Mouse (Mus musculus): ENCODE measurements around the gene Kif19a. TPM values are rescaled to one million over a fixed set of nuclear protein-coding genes. Genes with fewer than 3 reads are reported as not detected.

Kif19a gene
- polyA plus RNA-seq, 1 experiment from 2014 or later, result 0.11 TPM

GRCm38 (mm10) chr11:114797981-114798380 lies 32.8 kb downstream of the Kif19a start:
- 64% methylated on average over 3 of the region's 3 CpGs for WGBS (ENCODE audit: insufficient replicate concordance)

GRCm38 (mm10) chr11:114798624-114799023 lies 33.4 kb downstream of the Kif19a start, which contains the start of gene Gpr142:
Gpr142 (plus strand) TSS chr11:114798924.
- TF ChIP-seq CTCF (IDR thresholded peaks at IDR 0.05; ENCODE audit: low read depth), result no peak
- TF ChIP-seq EP300 (IDR thresholded peaks at IDR 0.05; ENCODE audit: low read depth), result no peak
- Histone ChIP-seq H3K4me3 (ENCODE audit: low read depth, low read length) (no peak within 1 kb of the TSS), H3K4me1 (ENCODE audit: insufficient read depth) (peaks cover 2% of the 10 kb centered on the region; the same call in 1 of the 2 replicates), H3K27me3 (ENCODE audit: insufficient read depth, low read length) (peaks cover 10% of the 10 kb centered on the region), H3K9ac (replicated peaks) (no peak within 1 kb of the TSS), H3K27ac (ENCODE audit: low read depth) (no peak within 1 kb of the TSS), H3K9me3 (ENCODE audit: low read length) (no peaks in the 10 kb centered on the region), H3K4me2 (ENCODE audit: low read depth, low read length) (no peak within 1 kb of the TSS), H3K36me3 (replicated peaks; ENCODE audit: insufficient read depth, low read length) (no peaks in the 10 kb centered on the region)
- no peak for ATAC-seq
- no peak for DNase-seq
- 73% methylated on average over 3 of the region's 3 CpGs for WGBS (ENCODE audit: insufficient replicate concordance)

More at GRCm38 (mm10) chr11:114797981-114798380, 32.8 kb downstream of the Kif19a start:
- no peaks in the 10 kb centered on the region for H3K9me3 ChIP-seq (ENCODE audit: low read length)
- H3K4me1 ChIP-seq (ENCODE audit: insufficient read depth), result peaks cover 2% of the 10 kb centered on the region; the same call in 1 of the 2 replicates
- TF ChIP-seq EP300 (IDR thresholded peaks at IDR 0.05; ENCODE audit: low read depth) (no peak), CTCF (IDR thresholded peaks at IDR 0.05; ENCODE audit: low read depth) (no peak)
- H3K9ac ChIP-seq (replicated peaks), result no peak overlapping the region
- H3K36me3 ChIP-seq (replicated peaks; ENCODE audit: insufficient read depth, low read length), result no peaks in the 10 kb centered on the region
- H3K4me2 ChIP-seq (ENCODE audit: low read depth, low read length), result no peak overlapping the region
- no peak for DNase-seq
- H3K27ac ChIP-seq (ENCODE audit: low read depth), result no peak overlapping the region
- no peak for ATAC-seq
- peaks cover 16% of the 10 kb centered on the region for H3K27me3 ChIP-seq (ENCODE audit: insufficient read depth, low read length)
- no peak overlapping the region for H3K4me3 ChIP-seq (ENCODE audit: low read depth, low read length)

- Histone ChIP-seq H3K9me3 (ENCODE audit: low read length) (no peaks in the 10 kb centered on the region), H3K36me3 (replicated peaks; ENCODE audit: insufficient read depth, low read length) (no peaks in the 10 kb centered on the region), H3K27me3 (ENCODE audit: insufficient read depth, low read length) (peaks cover 3% of the 10 kb centered on the region; the same call in 1 of the 2 replicates), H3K4me1 (ENCODE audit: insufficient read depth) (peaks cover 2% of the 10 kb centered on the region; the same call in 1 of the 2 replicates), H3K4me3 (ENCODE audit: low read depth, low read length) (no peak overlapping the region), H3K4me2 (ENCODE audit: low read depth, low read length) (no peak overlapping the region), H3K27ac (ENCODE audit: low read depth) (no peak overlapping the region), H3K9ac (replicated peaks) (no peak overlapping the region)
- TF ChIP-seq EP300 (IDR thresholded peaks at IDR 0.05; ENCODE audit: low read depth) (no peak), CTCF (IDR thresholded peaks at IDR 0.05; ENCODE audit: low read depth) (no peak)
- WGBS (ENCODE audit: insufficient replicate concordance), result 76% methylated on average over 1 of the region's 1 CpGs
- DNase-seq (no peak), ATAC-seq (no peak)
These were observed 36.7 kb downstream of the Kif19a start for GRCm38 (mm10) chr11:114801906-114802305.

- Histone ChIP-seq H3K27me3 (ENCODE audit: insufficient read depth, low read length) (no peaks in the 10 kb centered on the region), H3K4me3 (ENCODE audit: low read depth, low read length) (no peak overlapping the region), H3K9me3 (ENCODE audit: low read length) (no peaks in the 10 kb centered on the region), H3K9ac (replicated peaks) (no peak overlapping the region), H3K36me3 (replicated peaks; ENCODE audit: insufficient read depth, low read length) (no peaks in the 10 kb centered on the region), H3K4me2 (ENCODE audit: low read depth, low read length) (no peak overlapping the region), H3K4me1 (ENCODE audit: insufficient read depth) (peaks cover 8% of the 10 kb centered on the region), H3K27ac (ENCODE audit: low read depth) (no peak overlapping the region)
- DNase-seq, result no peak
- no peak for ATAC-seq
- no peak for TF ChIP-seq EP300 (IDR thresholded peaks at IDR 0.05; ENCODE audit: low read depth)
- TF ChIP-seq CTCF (IDR thresholded peaks at IDR 0.05; ENCODE audit: low read depth), result no peak
- 56% methylated on average over 15 of the region's 15 CpGs for WGBS (ENCODE audit: insufficient replicate concordance)
These were observed 37.5 kb downstream of the Kif19a start for GRCm38 (mm10) chr11:114802540-114803267.

- H3K27me3 ChIP-seq (ENCODE audit: insufficient read depth, low read length), result no peaks in the 10 kb centered on the region
- H3K36me3 ChIP-seq (replicated peaks; ENCODE audit: insufficient read depth, low read length), result no peaks in the 10 kb centered on the region
- TF ChIP-seq CTCF (IDR thresholded peaks at IDR 0.05; ENCODE audit: low read depth) (no peak), EP300 (IDR thresholded peaks at IDR 0.05; ENCODE audit: low read depth) (no peak)
- ATAC-seq, result no peak
- no peak overlapping the region for H3K9ac ChIP-seq (replicated peaks)
- H3K27ac ChIP-seq (ENCODE audit: low read depth), result no peak overlapping the region
- H3K9me3 ChIP-seq (ENCODE audit: low read length), result no peaks in the 10 kb centered on the region
- H3K4me3 ChIP-seq (ENCODE audit: low read depth, low read length), result no peak overlapping the region
- no peak for DNase-seq
- H3K4me1 ChIP-seq (ENCODE audit: insufficient read depth), result peaks cover 8% of the 10 kb centered on the region
- no peak overlapping the region for H3K4me2 ChIP-seq (ENCODE audit: low read depth, low read length)
- 64% methylated on average over 8 of the region's 8 CpGs for WGBS (ENCODE audit: insufficient replicate concordance)
These were observed 38.8 kb downstream of the Kif19a start for GRCm38 (mm10) chr11:114803990-114804389.

GRCm38 (mm10) chr11:114807025-114807424 lies 41.8 kb downstream of the Kif19a start:
- H3K4me2 ChIP-seq (ENCODE audit: low read depth, low read length), result no peak overlapping the region
- no peaks in the 10 kb centered on the region for H3K36me3 ChIP-seq (replicated peaks; ENCODE audit: insufficient read depth, low read length)
- ATAC-seq (no peak), DNase-seq (no peak)
- H3K27ac ChIP-seq (ENCODE audit: low read depth), result no peak overlapping the region
- H3K9ac ChIP-seq (replicated peaks), result no peak overlapping the region
- TF ChIP-seq CTCF (IDR thresholded peaks at IDR 0.05; ENCODE audit: low read depth) (no peak), EP300 (IDR thresholded peaks at IDR 0.05; ENCODE audit: low read depth) (no peak)
- H3K9me3 ChIP-seq (ENCODE audit: low read length), result no peaks in the 10 kb centered on the region
- WGBS (ENCODE audit: insufficient replicate concordance), result 58% methylated on average over 2 of the region's 2 CpGs
- peaks cover 8% of the 10 kb centered on the region for H3K4me1 ChIP-seq (ENCODE audit: insufficient read depth)
- no peak overlapping the region for H3K4me3 ChIP-seq (ENCODE audit: low read depth, low read length)
- no peaks in the 10 kb centered on the region for H3K27me3 ChIP-seq (ENCODE audit: insufficient read depth, low read length)
